Mouse (Mus musculus) lung, postnatal 36 days (tissue): ENCODE measurements around the gene Ptpn1.
A peak's percentile ranks its signal among the peaks of the same experiment; 100 is the strongest.

Source experiments
- DNase-seq: peaks from one replicate; pipeline ENCODE4 v3.0.0; 2022; ENCODE audit warnings: mixed read lengths

The Ptpn1 gene

GRCm38 (mm10) chr2:167924011-167924410 lies 7.8 kb upstream of the Ptpn1 start:
- no peak for DNase-seq

GRCm38 (mm10) chr2:167924803-167925604 lies 6.9 kb upstream of the Ptpn1 start:
- DNase-seq: peak; percentile 97

- DNase-seq: peak; percentile 55
These were observed 5.7 kb upstream of the Ptpn1 start for GRCm38 (mm10) chr2:167925841-167926800.

DNA sequence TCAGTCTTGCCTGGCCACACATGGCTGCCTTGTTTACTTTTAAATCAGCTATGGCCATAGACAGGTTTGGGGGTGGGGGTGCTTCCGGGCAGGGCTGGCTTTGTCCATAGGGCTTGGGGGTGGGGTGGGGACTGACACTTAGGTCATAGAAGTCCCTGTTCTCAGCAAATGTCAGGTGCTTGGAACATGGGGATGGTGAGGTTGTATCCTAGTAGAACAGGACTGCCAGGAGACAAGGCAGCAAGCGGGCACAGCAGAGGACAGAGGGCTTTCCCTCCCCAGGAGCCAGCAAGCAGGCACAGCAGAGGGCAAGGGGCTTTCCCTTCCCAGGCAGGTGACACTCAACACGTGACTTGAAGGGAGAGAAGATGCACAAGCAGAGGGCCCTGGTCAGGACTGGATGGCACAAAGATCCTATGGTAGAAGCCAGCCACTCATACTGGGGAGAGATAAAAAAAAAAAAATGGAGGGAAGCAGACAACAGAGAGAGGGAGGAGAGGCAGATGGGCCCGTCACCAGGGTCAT lies 3.8 kb upstream of the Ptpn1 start:
- no peak for DNase-seq

- DNase-seq: no peak
These were observed 2.9 kb upstream of the Ptpn1 start for GRCm38 (mm10) chr2:167928972-167929371.

- DNase-seq: no peak
These were observed 882 bp upstream of the Ptpn1 start for GRCm38 (mm10) chr2:167930975-167931374.

DNA sequence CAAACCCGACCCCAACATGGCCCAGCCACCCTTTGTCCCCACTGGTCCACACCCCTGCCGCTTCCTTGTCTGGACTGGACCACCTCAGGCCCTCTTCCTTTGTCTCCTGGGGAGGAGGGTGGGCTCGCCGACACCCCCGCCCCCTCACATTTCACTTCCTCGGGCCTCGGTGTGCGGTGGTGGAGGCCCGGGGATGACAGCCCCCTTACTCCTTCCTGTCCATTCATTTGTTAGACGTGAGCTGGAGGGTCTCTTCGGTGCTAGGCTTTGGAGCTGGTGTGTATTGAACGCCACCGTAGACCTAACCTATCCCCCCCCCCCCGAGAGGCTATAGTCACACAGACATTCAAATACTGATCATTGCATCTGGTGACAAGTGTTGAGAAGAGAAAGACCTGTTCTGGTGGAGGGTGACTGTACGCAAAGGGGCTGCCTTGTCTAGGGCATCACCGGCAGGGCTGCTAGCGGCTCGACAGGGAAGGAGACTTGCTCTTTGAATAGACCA lies 922 bp downstream of the Ptpn1 start:
- DNase-seq: no peak

DNA sequence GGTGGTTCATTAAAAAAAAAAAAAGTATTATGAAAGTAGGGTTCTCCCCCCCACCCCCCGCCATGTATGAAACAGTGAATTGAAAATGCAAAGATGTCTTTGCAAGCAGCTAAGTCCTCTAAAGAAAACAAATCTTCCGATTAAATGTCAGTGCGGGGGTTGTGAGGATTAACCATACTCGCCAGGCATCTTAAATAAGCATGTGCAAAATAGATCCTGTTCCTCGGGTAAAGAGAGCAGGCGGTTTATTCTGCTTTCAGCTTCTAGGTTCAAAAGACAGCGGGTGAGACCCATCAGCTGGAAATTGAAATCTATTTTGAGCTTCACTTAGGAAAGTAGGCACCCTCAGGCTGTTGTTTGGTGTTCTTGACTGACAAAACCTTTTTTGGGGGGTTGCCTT lies 1.5 kb downstream of the Ptpn1 start:
- DNase-seq: no peak

DNA sequence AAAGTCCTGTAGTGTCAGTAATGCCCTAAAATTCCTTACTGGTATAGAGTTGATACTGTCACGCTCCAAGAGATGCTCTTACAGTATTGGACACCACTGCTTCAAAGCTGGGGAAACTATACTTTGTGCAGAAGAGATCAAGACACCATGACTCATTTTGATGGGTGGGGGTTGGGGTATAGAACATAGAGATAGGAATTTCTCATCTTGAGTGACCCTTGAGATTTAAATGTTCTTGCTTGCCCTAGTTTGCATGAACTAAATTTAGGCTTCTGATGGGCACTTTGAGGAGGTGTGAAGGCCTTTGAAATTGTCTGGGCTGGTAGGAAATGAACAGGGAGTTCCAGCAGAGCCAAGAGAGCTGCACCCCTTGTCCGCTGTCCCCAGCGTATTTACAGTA lies 4.1 kb downstream of the Ptpn1 start:
- DNase-seq: no peak

GRCm38 (mm10) chr2:167938786-167939185 lies 6.9 kb downstream of the Ptpn1 start:
- no peak for DNase-seq

GRCm38 (mm10) chr2:167939204-167939603 lies 7.3 kb downstream of the Ptpn1 start:
- DNase-seq: no peak

DNA sequence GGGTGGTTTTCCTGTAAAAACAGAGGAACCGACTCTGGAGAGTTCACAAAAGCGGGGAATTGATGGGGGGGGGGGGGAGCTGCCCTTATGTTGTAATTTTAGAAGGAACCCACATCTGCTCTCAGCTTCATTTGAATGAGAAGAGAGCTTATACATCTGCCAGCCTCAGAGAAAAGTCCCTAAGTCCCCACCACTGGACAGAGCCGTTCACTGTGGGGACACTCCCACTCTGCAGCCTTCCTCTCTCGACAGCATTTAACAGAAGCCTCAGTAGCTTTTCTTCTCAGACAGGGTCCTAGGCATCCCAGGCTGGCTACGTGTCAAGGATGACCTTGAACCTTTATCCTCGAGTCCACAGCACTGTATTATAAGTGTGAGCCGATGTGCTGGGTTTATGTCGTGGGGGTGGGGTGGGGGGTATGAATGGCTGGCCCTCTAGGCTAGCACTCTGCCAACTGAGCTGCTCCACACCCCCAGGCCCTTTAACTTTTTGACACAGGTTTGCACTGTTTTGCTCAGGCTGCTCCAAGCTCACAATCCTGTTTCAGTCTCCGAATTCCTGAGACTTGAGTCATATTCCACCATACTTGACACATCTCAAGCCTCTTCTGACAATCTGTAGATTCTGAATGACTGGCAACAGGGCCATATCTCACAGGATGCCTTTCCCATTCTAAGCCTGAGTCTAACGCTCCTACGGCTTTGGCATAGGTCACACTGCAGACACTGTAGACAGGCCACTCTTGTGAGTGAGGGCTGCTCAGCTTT lies 8.0 kb downstream of the Ptpn1 start:
- DNase-seq: no peak

GRCm38 (mm10) chr2:167940636-167941035 lies 8.8 kb downstream of the Ptpn1 start:
- no peak for DNase-seq

DNA sequence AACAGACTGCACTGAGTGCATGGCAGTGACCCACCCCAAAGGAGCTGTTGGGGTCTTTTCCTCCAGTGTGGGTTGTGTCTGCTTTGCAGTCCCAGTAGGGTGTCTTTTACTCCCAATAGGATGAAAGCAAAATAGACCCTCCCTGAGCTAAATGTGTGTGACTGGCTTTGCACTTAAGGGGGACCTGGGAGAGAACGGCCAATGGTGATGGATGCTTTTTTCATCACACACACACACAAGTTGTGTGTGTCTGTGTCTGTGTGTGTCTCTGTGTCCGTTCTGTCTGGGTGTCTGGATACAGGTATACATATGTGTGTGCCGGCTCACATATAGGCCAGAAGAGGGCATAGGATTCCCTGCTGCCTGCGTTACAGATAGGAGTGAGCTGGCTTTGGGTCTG lies 9.5 kb downstream of the Ptpn1 start:
- DNase-seq: no peak

DNA sequence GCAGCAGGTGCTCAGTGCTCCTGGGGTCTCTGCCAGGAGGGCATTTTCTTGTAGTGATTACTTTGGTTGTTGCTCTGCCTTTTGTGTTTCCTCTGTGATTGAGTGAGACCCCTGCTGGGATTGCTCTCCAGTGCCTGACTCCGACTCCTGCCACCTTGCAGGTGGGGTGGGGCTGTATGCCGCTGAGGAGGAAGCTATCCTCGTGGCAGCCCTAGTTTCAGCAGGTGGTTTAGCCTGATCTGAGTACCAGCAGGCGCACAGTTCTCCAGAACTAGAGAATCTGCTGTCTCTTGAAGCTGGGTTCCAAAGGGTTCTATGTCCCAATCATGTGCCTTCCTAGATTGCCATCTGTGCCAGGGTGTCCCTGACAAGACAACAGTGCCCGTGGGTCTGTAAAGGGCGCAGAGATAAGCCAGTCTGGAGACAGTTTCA lies 9.9 kb downstream of the Ptpn1 start:
- DNase-seq: no peak

- peak; percentile 90 for DNase-seq
These were observed 10.5 kb downstream of the Ptpn1 start for GRCm38 (mm10) chr2:167942199-167942925.

DNA sequence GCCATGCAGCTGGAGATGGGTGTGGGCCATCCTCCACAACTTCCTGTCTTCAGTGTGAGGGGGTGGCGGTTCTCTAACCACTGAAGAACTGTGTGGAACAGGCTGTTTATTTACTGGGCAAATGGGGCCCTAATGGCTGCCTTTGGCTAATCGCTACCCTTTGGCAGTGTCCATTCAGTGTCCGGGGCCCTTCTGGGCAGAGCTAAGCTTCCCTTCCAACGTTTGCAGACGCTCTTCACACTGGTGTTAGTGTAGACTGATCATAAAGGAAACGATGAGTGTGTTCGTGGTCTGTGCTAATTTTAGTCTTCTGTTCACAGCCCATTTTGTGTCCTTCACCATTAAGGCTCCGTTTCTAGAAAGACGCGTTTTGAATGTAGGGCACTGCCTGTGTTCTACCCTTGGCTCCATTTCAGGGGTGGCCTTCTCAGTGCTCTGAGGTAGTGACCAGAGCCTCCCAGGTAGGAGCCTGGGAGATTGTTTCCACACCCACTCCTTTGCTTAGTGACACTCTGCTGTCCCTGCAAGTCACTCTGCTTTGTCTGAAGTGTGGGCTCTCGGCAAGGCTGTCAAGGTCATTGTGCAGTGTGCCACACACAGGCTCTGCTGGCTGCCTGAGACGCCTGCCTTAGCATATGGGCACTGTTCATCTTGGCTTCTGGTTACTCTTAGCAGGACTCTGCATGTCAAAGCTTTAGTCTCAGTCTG lies 11.2 kb downstream of the Ptpn1 start:
- peak; percentile 85 for DNase-seq

DNA sequence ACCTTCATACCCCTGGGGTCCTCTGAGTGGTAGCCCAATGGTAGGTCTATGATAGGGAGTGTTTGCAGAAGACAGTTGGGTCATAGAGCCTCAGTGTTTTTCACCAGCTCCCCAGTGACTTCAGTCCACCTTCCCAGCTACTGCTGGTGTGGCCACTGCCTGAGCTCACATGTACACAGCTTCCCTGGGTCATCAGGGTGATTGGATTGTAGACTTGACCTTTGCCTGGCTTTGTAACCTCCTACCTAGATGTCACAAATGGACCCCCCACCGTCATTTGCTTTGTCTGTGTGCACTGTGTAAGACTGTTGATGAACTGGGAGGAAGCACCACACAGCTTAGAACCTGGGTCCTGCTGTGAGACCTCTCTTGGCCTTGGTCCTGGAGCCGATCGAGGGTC lies 12.3 kb downstream of the Ptpn1 start:
- no peak for DNase-seq

DNA sequence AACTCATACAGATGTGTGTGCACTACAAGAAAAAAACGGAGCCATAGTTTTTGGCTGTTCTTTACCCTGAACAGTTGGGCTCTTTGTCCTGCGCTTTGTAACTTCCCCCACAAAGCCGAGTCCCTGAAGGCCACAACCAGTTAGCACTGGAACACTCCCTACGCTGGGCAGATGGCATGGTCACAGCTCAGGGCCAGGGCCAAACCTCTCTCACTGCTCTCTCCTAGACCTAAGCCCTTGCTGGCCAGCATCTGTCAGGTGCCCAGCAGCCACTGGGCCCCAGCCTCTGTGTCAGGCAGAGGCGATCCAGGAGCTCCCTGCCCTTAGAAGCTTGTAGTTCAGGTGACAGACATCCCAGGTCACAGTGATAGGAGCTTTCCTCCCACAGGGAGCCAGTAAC lies 13.6 kb downstream of the Ptpn1 start:
- DNase-seq: no peak

DNA sequence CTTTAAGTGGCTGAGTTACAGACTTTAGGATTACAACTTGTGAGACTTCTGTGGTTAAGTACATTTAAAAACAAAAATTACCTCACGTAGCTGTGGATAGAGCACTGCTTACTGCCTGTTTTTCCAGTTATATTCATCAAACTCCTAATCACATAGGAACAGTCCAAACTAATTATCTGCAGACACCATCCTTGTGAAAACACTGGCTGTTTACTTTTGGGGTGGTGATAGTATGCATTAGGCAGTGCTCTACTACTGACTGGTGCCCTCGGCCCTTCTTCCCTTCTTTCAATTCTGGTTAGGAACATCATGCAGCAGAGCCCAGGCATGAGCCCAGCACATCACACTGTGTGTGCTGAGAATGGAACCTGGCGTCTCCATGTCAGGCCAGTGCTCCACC lies 15.4 kb downstream of the Ptpn1 start:
- no peak for DNase-seq

DNA sequence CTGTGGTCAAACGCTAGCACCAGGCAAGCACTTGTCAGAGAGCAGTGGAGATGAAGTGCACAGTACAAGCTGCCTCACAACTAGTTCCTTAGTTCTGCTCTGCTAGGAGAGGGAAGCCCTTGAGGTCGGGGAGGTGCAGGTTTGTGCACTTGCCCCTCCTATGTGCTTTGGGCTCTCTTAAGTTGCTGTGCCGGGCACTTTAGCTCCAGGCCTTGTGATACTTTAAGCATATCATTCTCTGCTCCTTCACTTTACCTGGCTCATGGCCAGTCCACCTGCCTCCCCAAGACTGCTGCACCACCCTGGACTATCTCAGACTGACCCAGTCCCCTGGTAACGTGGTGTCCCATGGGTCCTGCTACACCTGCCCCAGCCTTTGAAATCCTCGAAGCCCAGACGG lies 16.2 kb downstream of the Ptpn1 start:
- peak; percentile 87 for DNase-seq
